Mouse (Mus musculus): Measurements from ENCODE around the gene Fam43a. TPM values are rescaled to one million over a fixed set of nuclear protein-coding genes. Genes with fewer than 3 reads are reported as not detected.
A peak's percentile ranks its signal among the peaks of the same experiment; 100 is the strongest.

The Fam43a gene
- polyA plus RNA-seq (2015; fragmentation: Nextera tagmentation; extraction: Ambion mirVana), result 6.1 and 6.8 TPM in 2 replicates

DNA sequence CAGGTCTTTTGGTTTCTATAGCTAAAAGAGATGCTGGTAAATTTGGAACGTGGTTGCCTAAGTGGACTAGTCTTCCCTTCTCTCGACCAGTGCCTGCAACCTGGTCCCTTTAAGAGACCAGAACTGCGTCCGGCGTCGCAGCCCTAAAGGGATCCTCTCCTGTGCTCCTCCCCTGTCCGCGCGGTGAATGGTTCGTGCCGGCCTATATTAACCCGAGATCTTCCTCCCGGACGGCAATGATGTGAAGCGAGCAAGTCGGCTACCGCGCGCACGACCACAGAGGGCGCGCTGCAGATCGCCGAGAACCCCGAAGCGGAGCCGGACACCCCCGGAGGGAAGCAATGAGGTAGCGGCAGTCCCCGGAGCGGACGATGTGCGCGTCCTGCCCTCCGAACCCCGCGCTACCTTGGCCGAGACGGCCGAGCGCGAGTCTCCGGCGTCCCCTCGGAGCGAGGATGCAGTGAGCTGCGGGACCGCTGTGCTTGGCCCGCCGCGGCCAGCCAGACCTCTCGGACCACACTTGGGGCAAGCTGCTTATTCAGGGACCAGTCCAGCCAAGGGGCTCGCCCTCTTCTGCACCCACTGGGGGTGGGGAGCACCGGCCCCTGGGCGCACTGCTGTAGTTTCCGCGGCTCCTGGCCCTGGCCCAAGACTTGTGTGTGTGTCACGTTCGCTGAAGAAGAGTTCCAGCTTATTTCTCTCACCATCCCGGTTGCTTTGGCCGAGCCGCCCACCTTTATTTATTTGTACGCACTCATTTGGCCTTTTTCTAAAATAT, at the start of gene Fam43a:
TSS of gene Fam43a (plus strand) at position 233 of the 778 bp plus-strand sequence.
- Histone ChIP-seq H3K4me2 (ENCODE audit: low read depth, low read length) (peak within 1 kb of the TSS; percentile 86), H3K9me3 (ENCODE audit: low read length) (no peaks in the 10 kb centered on the region), H3K4me1 (ENCODE audit: insufficient read depth) (peaks cover 41% of the 10 kb centered on the region), H3K4me3 (ENCODE audit: low read depth, low read length) (peak within 1 kb of the TSS; percentile 78), H3K27ac (ENCODE audit: low read depth) (peak within 1 kb of the TSS; percentile 85), H3K36me3 (replicated peaks; ENCODE audit: insufficient read depth, low read length) (no peaks in the 10 kb centered on the region), H3K9ac (replicated peaks) (peak within 1 kb of the TSS; percentile 81), H3K27me3 (ENCODE audit: insufficient read depth, low read length) (peaks cover 11% of the 10 kb centered on the region; the same call in 1 of the 2 replicates)
- TF ChIP-seq EP300 (IDR thresholded peaks at IDR 0.05; ENCODE audit: low read depth) (0 out of 2 replicates have a peak, but pooled peaks have one; percentile 16), CTCF (IDR thresholded peaks at IDR 0.05; ENCODE audit: low read depth) (peak; percentile 64)
- under 1% methylated on average over 62 of the region's 63 CpGs for WGBS (ENCODE audit: insufficient replicate concordance)
- peak; percentile 81 for ATAC-seq
- DNase-seq, result peak; percentile 90

- Histone ChIP-seq H3K27me3 (ENCODE audit: insufficient read depth, low read length) (peaks cover 16% of the 10 kb centered on the region; the same call in 1 of the 2 replicates), H3K27ac (ENCODE audit: low read depth) (no peak overlapping the region), H3K36me3 (replicated peaks; ENCODE audit: insufficient read depth, low read length) (no peaks in the 10 kb centered on the region), H3K9ac (replicated peaks) (peak overlapping the region; percentile 72), H3K9me3 (ENCODE audit: low read length) (no peaks in the 10 kb centered on the region), H3K4me1 (ENCODE audit: insufficient read depth) (peaks cover 12% of the 10 kb centered on the region), H3K4me2 (ENCODE audit: low read depth, low read length) (peak overlapping the region; percentile 97), H3K4me3 (ENCODE audit: low read depth, low read length) (peak overlapping the region; percentile 65)
- peak; percentile 89 for ATAC-seq
- WGBS (ENCODE audit: insufficient replicate concordance), result under 1% methylated on average over 61 of the region's 63 CpGs
- TF ChIP-seq EP300 (IDR thresholded peaks at IDR 0.05; ENCODE audit: low read depth), result no peak
- TF ChIP-seq CTCF (IDR thresholded peaks at IDR 0.05; ENCODE audit: low read depth), result peak; percentile 93
- peak; percentile 82 for DNase-seq
Measured at GRCm38 (mm10) chr16:30549966-30550747, 49.4 kb upstream of the Fam43a start.

GRCm38 (mm10) chr16:30550748-30551192, 48.8 kb upstream of the Fam43a start, which contains the start of gene Tmem44:
Gene Tmem44, minus strand, starts transcription at chr16:30550842.
- H3K27me3 ChIP-seq (ENCODE audit: insufficient read depth, low read length), result peaks cover 16% of the 10 kb centered on the region; the same call in 1 of the 2 replicates
- no peak for TF ChIP-seq CTCF (IDR thresholded peaks at IDR 0.05; ENCODE audit: low read depth)
- TF ChIP-seq EP300 (IDR thresholded peaks at IDR 0.05; ENCODE audit: low read depth), result no peak
- ATAC-seq, result peak; percentile 64

GRCm38 (mm10) chr16:30552621-30553338, 46.7 kb upstream of the Fam43a start:
- peak overlapping the region; percentile 13; the same call in 1 of the 2 replicates for H3K27ac ChIP-seq (ENCODE audit: low read depth)
- H3K9ac ChIP-seq (replicated peaks), result no peak overlapping the region
- DNase-seq (peak; percentile 42), ATAC-seq (0 out of 2 replicates have a peak, but pooled peaks have one; percentile 9)
- H3K4me3 ChIP-seq (ENCODE audit: low read depth, low read length), result no peak overlapping the region
- TF ChIP-seq CTCF (IDR thresholded peaks at IDR 0.05; ENCODE audit: low read depth), result no peak
- TF ChIP-seq EP300 (IDR thresholded peaks at IDR 0.05; ENCODE audit: low read depth), result no peak
- no peak overlapping the region for H3K4me2 ChIP-seq (ENCODE audit: low read depth, low read length)
- 42% methylated on average over 11 of the region's 11 CpGs for WGBS (ENCODE audit: insufficient replicate concordance)
- peaks cover 4% of the 10 kb centered on the region for H3K9me3 ChIP-seq (ENCODE audit: low read length)
- H3K4me1 ChIP-seq (ENCODE audit: insufficient read depth), result peaks cover 12% of the 10 kb centered on the region
- H3K36me3 ChIP-seq (replicated peaks; ENCODE audit: insufficient read depth, low read length), result no peaks in the 10 kb centered on the region; the same call in 1 of the 2 replicates
- H3K27me3 ChIP-seq (ENCODE audit: insufficient read depth, low read length), result peaks cover 16% of the 10 kb centered on the region; the same call in 1 of the 2 replicates

More at GRCm38 (mm10) chr16:30550748-30551192, 48.8 kb upstream of the Fam43a start, which contains the start of gene Tmem44:
- Histone ChIP-seq H3K4me1 (ENCODE audit: insufficient read depth) (peaks cover 12% of the 10 kb centered on the region), H3K36me3 (replicated peaks; ENCODE audit: insufficient read depth, low read length) (no peaks in the 10 kb centered on the region), H3K9ac (replicated peaks) (peak within 1 kb of the TSS; percentile 72), H3K4me2 (ENCODE audit: low read depth, low read length) (peak within 1 kb of the TSS; percentile 97), H3K27ac (ENCODE audit: low read depth) (no peak within 1 kb of the TSS), H3K4me3 (ENCODE audit: low read depth, low read length) (peak within 1 kb of the TSS; percentile 65), H3K9me3 (ENCODE audit: low read length) (peaks cover 3% of the 10 kb centered on the region)
- no peak for DNase-seq
- 9% methylated on average over 12 of the region's 14 CpGs for WGBS (ENCODE audit: insufficient replicate concordance)

- Histone ChIP-seq H3K27me3 (ENCODE audit: insufficient read depth, low read length) (peaks cover 9% of the 10 kb centered on the region; the same call in 1 of the 2 replicates), H3K9me3 (ENCODE audit: low read length) (peaks cover 4% of the 10 kb centered on the region), H3K9ac (replicated peaks) (no peak overlapping the region), H3K4me3 (ENCODE audit: low read depth, low read length) (no peak overlapping the region), H3K4me2 (ENCODE audit: low read depth, low read length) (no peak overlapping the region), H3K4me1 (ENCODE audit: insufficient read depth) (peaks cover 12% of the 10 kb centered on the region), H3K36me3 (replicated peaks; ENCODE audit: insufficient read depth, low read length) (no peaks in the 10 kb centered on the region; the same call in none of the 2 replicates), H3K27ac (ENCODE audit: low read depth) (no peak overlapping the region)
- TF ChIP-seq EP300 (IDR thresholded peaks at IDR 0.05; ENCODE audit: low read depth) (no peak), CTCF (IDR thresholded peaks at IDR 0.05; ENCODE audit: low read depth) (no peak)
- ATAC-seq, result no peak
- DNase-seq, result no peak
- 86% methylated on average over 8 of the region's 8 CpGs for WGBS (ENCODE audit: insufficient replicate concordance)
Measured at GRCm38 (mm10) chr16:30554109-30554508, 45.4 kb upstream of the Fam43a start.

Measured in liver, postnatal 0 days (tissue).